8 mouse cellular contexts compared by ENCODE assay signal in genomic region chr10:127267318-127267717, GRCm38 (mm10). TPM values are rescaled to one million over a fixed set of nuclear protein-coding genes. Genes with fewer than 3 reads are reported as not detected.
DNase-seq lines count a peak whose midpoint lies in the region; ATAC-seq and TF ChIP-seq lines count a peak whose summit lies in the region.

No protein-coding gene starts in this region.

- H3K4me1 ChIP-seq in heart, adult 2 months (ENCODE audit: control insufficient read depth, insufficient read depth, low read length): peaks cover 16% of the 10 kb centered on the region
- H3K4me1 ChIP-seq in G1E (ENCODE audit: insufficient read depth, low read depth, low read length): peaks cover 61% of the 10 kb centered on the region
- H3K4me1 ChIP-seq in hindbrain, embryonic 15.5 days (replicated peaks): peaks cover 47% of the 10 kb centered on the region
- H3K4me1 ChIP-seq in liver, postnatal 0 days (ENCODE audit: insufficient read depth): peaks cover 20% of the 10 kb centered on the region

- peak overlapping the region; percentile 87; the same call in 1 of the 2 replicates for H3K4me3 ChIP-seq in heart, adult 2 months
- peak overlapping the region; percentile 83 for H3K4me3 ChIP-seq in G1E (ENCODE audit: low read depth, low read length)
- peak overlapping the region; percentile 97 for H3K4me3 ChIP-seq in hindbrain, embryonic 15.5 days
- peak overlapping the region; percentile 97 for H3K4me3 ChIP-seq in liver, postnatal 0 days (ENCODE audit: low read depth, low read length)

- DNase-seq in heart, adult 2 months: no peak
- no peak for DNase-seq in heart, postnatal 4 days
- no peak for DNase-seq in G1E (ENCODE audit: low spot score)
- DNase-seq in liver, postnatal 0 days: no peak
- DNase-seq in right cerebral cortex, adult 18-20 months: no peak
- DNase-seq in thymus, postnatal 0 days (ENCODE audit: low spot score): no peak
- no peak for DNase-seq in embryo, embryonic 10 days (ENCODE audit: low spot score)

- TF ChIP-seq EP300 in heart, adult 2 months (IDR thresholded peaks at IDR 0.05; ENCODE audit: insufficient read depth, low read depth, low read length): no peak
- no peak for TF ChIP-seq EP300 in liver, postnatal 0 days (IDR thresholded peaks at IDR 0.05; ENCODE audit: low read depth)

- H3K27me3 ChIP-seq in heart, adult 2 months (ENCODE audit: control insufficient read depth, insufficient read depth, low read length): no peaks in the 10 kb centered on the region
- peaks cover 16% of the 10 kb centered on the region for H3K27me3 ChIP-seq in G1E (ENCODE audit: insufficient read depth, low read length)
- H3K27me3 ChIP-seq in hindbrain, embryonic 15.5 days: no peaks in the 10 kb centered on the region
- peaks cover 15% of the 10 kb centered on the region for H3K27me3 ChIP-seq in liver, postnatal 0 days (ENCODE audit: insufficient read depth, low read length)

- H3K9ac ChIP-seq in heart, adult 2 months (ENCODE audit: low read depth, low read length): peak overlapping the region; percentile 99
- H3K9ac ChIP-seq in hindbrain, embryonic 15.5 days: peak overlapping the region; percentile 100
- no peak overlapping the region for H3K9ac ChIP-seq in liver, postnatal 0 days (replicated peaks)

- intact Hi-C loops in heart, adult 2 months (cut with DNase I): no loop called here

- no peak for TF ChIP-seq CTCF in heart, adult 2 months (IDR thresholded peaks at IDR 0.05)
- no peak for TF ChIP-seq CTCF in G1E (IDR thresholded peaks at IDR 0.05; ENCODE audit: low read depth, low read length)
- TF ChIP-seq CTCF in liver, postnatal 0 days (IDR thresholded peaks at IDR 0.05; ENCODE audit: low read depth): no peak

- no peak for ATAC-seq in G1E (ENCODE audit: extremely low read depth, insufficient number of reproducible peaks, low FRiP score, poor library complexity, severe bottlenecking)
- ATAC-seq in hindbrain, embryonic 15.5 days (ENCODE audit: low FRiP score, low read depth): no peak
- no peak for ATAC-seq in liver, postnatal 0 days

- H3K79me2 ChIP-seq in heart, adult 2 months (replicated peaks; ENCODE audit: control insufficient read depth, insufficient read depth, low read length): peaks cover 3% of the 10 kb centered on the region; the same call in 1 of the 2 replicates

- no peaks in the 10 kb centered on the region for H3K9me3 ChIP-seq in G1E (replicated peaks)
- H3K9me3 ChIP-seq in hindbrain, embryonic 15.5 days: no peaks in the 10 kb centered on the region
- H3K9me3 ChIP-seq in liver, postnatal 0 days (ENCODE audit: low read length): no peaks in the 10 kb centered on the region

- peaks cover 7% of the 10 kb centered on the region for H3K36me3 ChIP-seq in heart, adult 2 months (ENCODE audit: control insufficient read depth, insufficient read depth, low read length)
- H3K36me3 ChIP-seq in G1E (replicated peaks): peaks cover 47% of the 10 kb centered on the region
- peaks cover 18% of the 10 kb centered on the region; the same call in 1 of the 2 replicates for H3K36me3 ChIP-seq in hindbrain, embryonic 15.5 days
- H3K36me3 ChIP-seq in liver, postnatal 0 days (replicated peaks; ENCODE audit: insufficient read depth, low read length): peaks cover 29% of the 10 kb centered on the region

- peak overlapping the region; percentile 96; the same call in 1 of the 2 replicates for H3K27ac ChIP-seq in heart, adult 2 months
- H3K27ac ChIP-seq in hindbrain, embryonic 15.5 days (replicated peaks): 0 out of 2 replicates have a peak overlapping the region, but pooled peaks have one; percentile 95
- peak overlapping the region; percentile 31; the same call in 1 of the 2 replicates for H3K27ac ChIP-seq in liver, postnatal 0 days (ENCODE audit: low read depth)

- no peak for TF ChIP-seq POLR2A in heart, adult 2 months (IDR thresholded peaks at IDR 0.05; ENCODE audit: insufficient read depth, low read depth, low read length)

- WGBS in heart, adult 2 months: 60% methylated on average over 5 of the region's 5 CpGs
- 69% methylated on average over 5 of the region's 5 CpGs for whole genome bisulfite sequencing in hindbrain, embryonic 15.5 days
- 67% methylated on average over 5 of the region's 5 CpGs for WGBS in liver, postnatal 0 days (ENCODE audit: insufficient replicate concordance)

- H3K4me2 ChIP-seq in hindbrain, embryonic 15.5 days: peak overlapping the region; percentile 90
- peak overlapping the region; percentile 89 for H3K4me2 ChIP-seq in liver, postnatal 0 days (ENCODE audit: low read depth, low read length)

RNA-seq across cellular contexts. Expression of gene Dctn2, which starts 1.1 kb away (rescaled TPM):
- total RNA-seq in heart, adult 2 months (2021): 100 to 1,000 TPM; 123 to 135 TPM
- polyA plus RNA-seq in heart, adult 2 months (2012; rRNA removed): 139 and 167 TPM in 2 replicates
- 100 to 1,000 TPM; 151 to 159 TPM for total RNA-seq in heart, postnatal 4 days (2021)
- 135 TPM in 2 replicates for total RNA-seq in G1E (2014; fragmentation: Nextera tagmentation)
- 139 and 154 TPM in 2 replicates for total RNA-seq in G1E (2017)
- 161 and 175 TPM in 2 replicates for polyA plus RNA-seq in G1E (2012)
- 336 and 350 TPM in 2 replicates for polyA plus RNA-seq in hindbrain, embryonic 15.5 days (2015; fragmentation: Nextera tagmentation; extraction: Ambion mirVana)
- polyA plus RNA-seq in liver, postnatal 0 days (2015; fragmentation: Nextera tagmentation; extraction: Ambion mirVana): 65.3 and 67.4 TPM in 2 replicates
- 129 and 138 TPM in 2 replicates for polyA plus RNA-seq in thymus, postnatal 0 days (2015; fragmentation: Nextera tagmentation; extraction: Ambion mirVana)

RNA-seq across cellular contexts. Expression of gene Kif5a, which starts 4.2 kb away (rescaled TPM):
- under 1 TPM; 0.34 to 0.45 TPM for total RNA-seq in heart, adult 2 months (2021)
- 1.3 and 2.2 TPM in 2 replicates for polyA plus RNA-seq in heart, adult 2 months (2012; rRNA removed)
- total RNA-seq in heart, postnatal 4 days (2021): 1 to 10 TPM in 1 of 2 experiments, under 1 TPM in 1; 0.70 to 1.2 TPM
- 0.10 TPM in 1 of 2 replicates, not detected in the other for total RNA-seq in G1E (2014; fragmentation: Nextera tagmentation)
- total RNA-seq in G1E (2017): 0.11 and 0.17 TPM in 2 replicates
- polyA plus RNA-seq in G1E (2012): 0.04 and 0.22 TPM in 2 replicates
- 110 and 114 TPM in 2 replicates for polyA plus RNA-seq in hindbrain, embryonic 15.5 days (2015; fragmentation: Nextera tagmentation; extraction: Ambion mirVana)
- 0.06 TPM in 2 replicates for polyA plus RNA-seq in liver, postnatal 0 days (2015; fragmentation: Nextera tagmentation; extraction: Ambion mirVana)
- 0.13 and 0.32 TPM in 2 replicates for polyA plus RNA-seq in thymus, postnatal 0 days (2015; fragmentation: Nextera tagmentation; extraction: Ambion mirVana)

RNA-seq across cellular contexts. Expression of gene Mbd6, which starts 21.5 kb away (rescaled TPM):
- 10 to 100 TPM; 19.2 to 20.4 TPM for total RNA-seq in heart, adult 2 months (2021)
- 15.8 and 22.3 TPM in 2 replicates for polyA plus RNA-seq in heart, adult 2 months (2012; rRNA removed)
- total RNA-seq in heart, postnatal 4 days (2021): 10 to 100 TPM; 41.7 to 43.2 TPM
- total RNA-seq in G1E (2014; fragmentation: Nextera tagmentation) (107 and 121 TPM in 2 replicates), G1E (2017) (4.1 and 6.6 TPM in 2 replicates)
- 239 and 302 TPM in 2 replicates for polyA plus RNA-seq in G1E (2012)
- 16.1 and 17.5 TPM in 2 replicates for polyA plus RNA-seq in hindbrain, embryonic 15.5 days (2015; fragmentation: Nextera tagmentation; extraction: Ambion mirVana)
- polyA plus RNA-seq in liver, postnatal 0 days (2015; fragmentation: Nextera tagmentation; extraction: Ambion mirVana): 5.3 and 5.7 TPM in 2 replicates
- polyA plus RNA-seq in thymus, postnatal 0 days (2015; fragmentation: Nextera tagmentation; extraction: Ambion mirVana): 10.3 and 13.8 TPM in 2 replicates

RNA-seq across cellular contexts. Expression of gene Mars, which starts 44.3 kb away (rescaled TPM):
- total RNA-seq in heart, adult 2 months (2021): 10 to 100 TPM; 42.6 to 47.7 TPM
- polyA plus RNA-seq in heart, adult 2 months (2012; rRNA removed): 36.6 and 51.3 TPM in 2 replicates
- total RNA-seq in heart, postnatal 4 days (2021): 10 to 100 TPM; 49.6 to 50.1 TPM
- total RNA-seq in G1E (2014; fragmentation: Nextera tagmentation): 97.3 and 102 TPM in 2 replicates
- 109 and 144 TPM in 2 replicates for total RNA-seq in G1E (2017)
- 104 and 108 TPM in 2 replicates for polyA plus RNA-seq in G1E (2012)
- 115 and 118 TPM in 2 replicates for polyA plus RNA-seq in hindbrain, embryonic 15.5 days (2015; fragmentation: Nextera tagmentation; extraction: Ambion mirVana)
- 51.3 and 62.3 TPM in 2 replicates for polyA plus RNA-seq in liver, postnatal 0 days (2015; fragmentation: Nextera tagmentation; extraction: Ambion mirVana)
- 110 and 122 TPM in 2 replicates for polyA plus RNA-seq in thymus, postnatal 0 days (2015; fragmentation: Nextera tagmentation; extraction: Ambion mirVana)

RNA-seq across cellular contexts. Expression of gene Arhgap9, which starts 54.4 kb away (rescaled TPM):
- total RNA-seq in heart, adult 2 months (2021): 1 to 10 TPM; 2.3 to 2.4 TPM
- polyA plus RNA-seq in heart, adult 2 months (2012; rRNA removed): 2.5 and 4.8 TPM in 2 replicates
- total RNA-seq in heart, postnatal 4 days (2021): 1 to 10 TPM; 2.0 to 2.9 TPM
- total RNA-seq in G1E (2014; fragmentation: Nextera tagmentation) (43.3 and 43.7 TPM in 2 replicates), G1E (2017) (89.2 and 100 TPM in 2 replicates)
- polyA plus RNA-seq in G1E (2012): 54.8 and 59.5 TPM in 2 replicates
- polyA plus RNA-seq in hindbrain, embryonic 15.5 days (2015; fragmentation: Nextera tagmentation; extraction: Ambion mirVana): 0.86 and 1.5 TPM in 2 replicates
- 13.5 and 14.8 TPM in 2 replicates for polyA plus RNA-seq in liver, postnatal 0 days (2015; fragmentation: Nextera tagmentation; extraction: Ambion mirVana)
- 107 and 127 TPM in 2 replicates for polyA plus RNA-seq in thymus, postnatal 0 days (2015; fragmentation: Nextera tagmentation; extraction: Ambion mirVana)

Comparison
In these comparisons a context has a peak if more than half of its experiments do, and no peak if none do; other contexts are left out.
1. H3K27ac ChIP-seq: peak in every context shown above with its lines; median percentile 96 in heart, adult 2 months; 95 in hindbrain, embryonic 15.5 days; 31 in liver, postnatal 0 days.
2. RNA of gene Kif5a, which starts 4.2 kb away (polyA plus RNA-seq): 110 to 114 TPM in hindbrain, embryonic 15.5 days; 1.3 to 2.2 TPM in heart, adult 2 months, 0.04 to 0.22 TPM in G1E, 0.13 to 0.32 TPM in thymus, postnatal 0 days and 0.06 TPM in liver, postnatal 0 days; every median in the first group is over 10 times any median in the second.
3. RNA of gene Mbd6, which starts 21.5 kb away (polyA plus RNA-seq): 239 to 302 TPM in G1E; 15.8 to 22.3 TPM in heart, adult 2 months, 16.1 to 17.5 TPM in hindbrain, embryonic 15.5 days, 10.3 to 13.8 TPM in thymus, postnatal 0 days and 5.3 to 5.7 TPM in liver, postnatal 0 days; every median in the first group is over 10 times any median in the second.
4. Peak in every context shown above with its lines, with median percentiles within 50 percentile points of each other: H3K4me3 ChIP-seq.